Mouse (Mus musculus) lung, embryonic 14.5 days (tissue): ENCODE measurements around the gene Creb5. TPM values are rescaled to one million over a fixed set of nuclear protein-coding genes. Genes with fewer than 3 reads are reported as not detected.

ENCODE experiments used
- ATAC-seq: fragments of 200-750 bp; cut with Nextera tagmentation; 2 replicates; pipeline ENCODE4 v1.8.0; 2017; ENCODE audit warnings: mild to moderate bottlenecking, moderate TSS enrichment, moderate library complexity; ENCODE audit not compliant: insufficient read depth
- DNase-seq: peaks from one replicate; pipeline ENCODE4 v3.0.0-alpha.2; 2015
- H3K27ac ChIP-seq: fragments of 300-500 bp; sonication (generic); 2 replicates; pipeline ENCODE4 v1.5.1; 2014; ENCODE audit warnings: low read depth, mild to moderate bottlenecking, moderate library complexity
- H3K27me3 ChIP-seq: fragments of 300-500 bp; sonication (generic); 2 replicates; pipeline ENCODE4 v1.6.1; 2014; ENCODE audit warnings: low read length, control low read depth; ENCODE audit not compliant: insufficient read depth
- H3K36me3 ChIP-seq: fragments of 300-500 bp; sonication (generic); 2 replicates; pipeline ENCODE4 v1.6.1; 2014; ENCODE audit warnings: control low read depth; ENCODE audit not compliant: insufficient read depth
- H3K4me1 ChIP-seq: fragments of 300-500 bp; sonication (generic); 2 replicates; pipeline ENCODE4 v1.6.1; 2014; ENCODE audit warnings: antibody characterized with exemption, control low read depth; ENCODE audit not compliant: insufficient read depth
- H3K4me2 ChIP-seq: fragments of 300-500 bp; sonication (generic); 2 replicates; pipeline ENCODE4 v1.6.1; 2014; ENCODE audit warnings: mild to moderate bottlenecking
- H3K4me3 ChIP-seq: fragments of 300-500 bp; sonication (generic); 2 replicates; pipeline ENCODE4 v1.5.1; 2014; ENCODE audit warnings: low read depth, low read length
- H3K9ac ChIP-seq: fragments of 300-500 bp; sonication (generic); 2 replicates; pipeline ENCODE4 v1.6.1; 2014
- H3K9me3 ChIP-seq: fragments of 300-500 bp; sonication (generic); 2 replicates; pipeline ENCODE4 v1.6.1; 2016; ENCODE audit warnings: low read depth, low read length, control low read depth
- CTCF ChIP-seq: IDR thresholded peaks from 2 replicates; pipeline ENCODE4 v1.5.1; 2016; ENCODE audit warnings: antibody characterized with exemption, low read depth
- WGBS: fragments of 180-500 bp; shearing (Covaris S2); extraction: QIAGEN DNeasy Blood & Tissue Kit; methylation state at CpG from one replicate; pipeline ENCODE4 v1.1.7; 2014; 5-methylcytosine and 5-hydroxymethylcytosine counted together
- polyA plus RNA-seq: library from polyadenylated mRNA; unstranded; fragments of >200 nt; fragmentation: Nextera tagmentation; extraction: Ambion mirVana; gene quantifications from 2 replicates; pipeline ENCODE4 v1.2.1, GENCODE M21; 2014

Gene Creb5
- polyA plus RNA-seq, 1 experiment from 2014 or later = 6.4 TPM

DNA sequence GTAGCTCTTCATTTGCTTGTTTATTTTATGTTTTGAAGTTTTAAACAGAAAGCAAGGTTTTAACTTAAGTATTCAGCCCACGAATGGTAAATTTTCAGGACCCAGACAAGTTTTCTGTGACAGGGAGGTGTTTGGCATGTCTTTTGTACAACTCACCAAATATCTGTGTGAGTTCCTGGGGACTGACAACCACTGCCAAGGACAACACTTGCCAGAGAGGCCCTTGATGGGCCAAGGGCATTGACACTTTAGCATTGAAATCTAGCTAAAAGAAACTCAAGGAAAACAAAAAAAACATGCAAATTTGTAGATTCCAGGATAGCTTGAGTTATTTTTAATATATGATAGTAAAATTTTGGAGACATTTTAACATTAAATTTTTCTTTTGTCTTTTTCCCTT is 332.6 kb downstream of the Creb5 start:
- DNase-seq (no peak), ATAC-seq (no peak)
- H3K27ac ChIP-seq = no peak overlapping the region
- H3K9me3 ChIP-seq = no peaks in the 10 kb centered on the region
- H3K4me3 ChIP-seq = no peak overlapping the region
- peaks cover 5% of the 10 kb centered on the region; the same call in 1 of the 2 replicates for H3K4me1 ChIP-seq
- no peaks in the 10 kb centered on the region for H3K36me3 ChIP-seq
- H3K27me3 ChIP-seq = no peaks in the 10 kb centered on the region
- H3K4me2 ChIP-seq = no peak overlapping the region
- TF ChIP-seq CTCF = no peak
- H3K9ac ChIP-seq = no peak overlapping the region
- 44% methylated on average over 1 of the region's 1 CpGs for WGBS

DNA sequence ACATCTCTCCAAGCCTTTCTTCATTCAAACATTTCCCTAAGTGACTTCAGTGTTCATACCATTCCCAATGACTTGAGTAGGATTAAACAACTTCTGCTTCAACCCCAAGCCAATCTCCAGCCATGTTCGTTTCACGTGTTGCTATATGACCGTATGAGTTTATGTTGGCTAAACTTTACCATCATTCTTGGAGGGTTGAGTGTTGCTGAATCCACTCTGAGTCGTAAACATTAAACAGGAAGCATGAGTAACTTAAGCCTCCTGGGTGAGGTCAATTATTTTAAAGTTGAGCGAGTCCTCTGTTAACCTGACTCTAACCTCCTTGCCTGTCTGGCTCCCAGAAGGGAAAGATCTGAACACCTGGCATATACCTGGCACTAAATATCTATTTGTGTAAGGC is 334.2 kb downstream of the Creb5 start:
- no peaks in the 10 kb centered on the region for H3K27me3 ChIP-seq
- H3K9me3 ChIP-seq = no peaks in the 10 kb centered on the region
- no peaks in the 10 kb centered on the region for H3K4me1 ChIP-seq
- no peak for DNase-seq
- no peak for TF ChIP-seq CTCF
- H3K27ac ChIP-seq = no peak overlapping the region
- no peak for ATAC-seq
- no peak overlapping the region for H3K4me3 ChIP-seq
- H3K36me3 ChIP-seq = no peaks in the 10 kb centered on the region
- no peak overlapping the region for H3K9ac ChIP-seq
- no peak overlapping the region for H3K4me2 ChIP-seq
- WGBS = 66% methylated on average over 5 of the region's 5 CpGs

- Histone ChIP-seq H3K9ac (no peak overlapping the region), H3K9me3 (no peaks in the 10 kb centered on the region), H3K27ac (no peak overlapping the region), H3K4me1 (no peaks in the 10 kb centered on the region), H3K27me3 (no peaks in the 10 kb centered on the region), H3K4me2 (no peak overlapping the region), H3K4me3 (no peak overlapping the region), H3K36me3 (no peaks in the 10 kb centered on the region)
- no peak for ATAC-seq
- no peak for DNase-seq
- TF ChIP-seq CTCF = no peak
- WGBS = 63% methylated on average over 15 of the region's 15 CpGs
Observed at GRCm38 (mm10) chr6:53624455-53625276, 337.6 kb downstream of the Creb5 start.

DNA sequence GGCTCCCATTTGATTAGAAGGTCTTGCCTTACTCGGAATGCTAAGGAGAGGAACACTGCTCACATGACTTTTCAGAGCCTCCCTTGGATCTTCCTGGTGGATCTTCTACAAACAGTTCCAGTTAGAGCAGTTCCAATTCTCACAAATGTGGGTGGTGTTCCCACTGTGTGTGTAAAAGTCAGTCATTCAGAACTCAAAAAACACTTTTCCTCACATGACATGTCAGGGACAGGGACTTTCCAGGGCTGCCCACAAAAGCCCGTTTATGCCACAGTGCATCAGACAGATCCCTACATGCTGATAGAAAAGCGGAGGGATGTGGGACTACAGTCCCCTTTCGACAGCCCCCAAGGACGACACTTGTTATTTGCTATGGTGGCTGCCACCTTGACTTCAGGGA is 339.0 kb downstream of the Creb5 start:
- no peak for ATAC-seq
- no peak for TF ChIP-seq CTCF
- Histone ChIP-seq H3K4me1 (no peaks in the 10 kb centered on the region), H3K27ac (no peak overlapping the region), H3K36me3 (no peaks in the 10 kb centered on the region), H3K4me2 (no peak overlapping the region), H3K27me3 (no peaks in the 10 kb centered on the region), H3K4me3 (no peak overlapping the region), H3K9ac (no peak overlapping the region), H3K9me3 (no peaks in the 10 kb centered on the region)
- WGBS = 81% methylated on average over 5 of the region's 5 CpGs
- DNase-seq = no peak

GRCm38 (mm10) chr6:53628714-53629113 is 341.6 kb downstream of the Creb5 start:
- Histone ChIP-seq H3K36me3 (no peaks in the 10 kb centered on the region), H3K4me3 (no peak overlapping the region), H3K27ac (no peak overlapping the region), H3K4me2 (no peak overlapping the region), H3K9me3 (no peaks in the 10 kb centered on the region), H3K27me3 (no peaks in the 10 kb centered on the region), H3K9ac (no peak overlapping the region), H3K4me1 (no peaks in the 10 kb centered on the region)
- no peak for TF ChIP-seq CTCF
- ATAC-seq (no peak), DNase-seq (no peak)

- Histone ChIP-seq H3K9ac (no peak overlapping the region), H3K27ac (no peak overlapping the region), H3K36me3 (no peaks in the 10 kb centered on the region), H3K27me3 (no peaks in the 10 kb centered on the region), H3K4me3 (no peak overlapping the region), H3K4me2 (no peak overlapping the region), H3K9me3 (no peaks in the 10 kb centered on the region), H3K4me1 (peaks cover 5% of the 10 kb centered on the region; the same call in 1 of the 2 replicates)
- TF ChIP-seq CTCF = no peak
- no peak for DNase-seq
- WGBS = 81% methylated on average over 7 of the region's 7 CpGs
- ATAC-seq = no peak
Observed at GRCm38 (mm10) chr6:53635453-53635852, 348.4 kb downstream of the Creb5 start.

DNA sequence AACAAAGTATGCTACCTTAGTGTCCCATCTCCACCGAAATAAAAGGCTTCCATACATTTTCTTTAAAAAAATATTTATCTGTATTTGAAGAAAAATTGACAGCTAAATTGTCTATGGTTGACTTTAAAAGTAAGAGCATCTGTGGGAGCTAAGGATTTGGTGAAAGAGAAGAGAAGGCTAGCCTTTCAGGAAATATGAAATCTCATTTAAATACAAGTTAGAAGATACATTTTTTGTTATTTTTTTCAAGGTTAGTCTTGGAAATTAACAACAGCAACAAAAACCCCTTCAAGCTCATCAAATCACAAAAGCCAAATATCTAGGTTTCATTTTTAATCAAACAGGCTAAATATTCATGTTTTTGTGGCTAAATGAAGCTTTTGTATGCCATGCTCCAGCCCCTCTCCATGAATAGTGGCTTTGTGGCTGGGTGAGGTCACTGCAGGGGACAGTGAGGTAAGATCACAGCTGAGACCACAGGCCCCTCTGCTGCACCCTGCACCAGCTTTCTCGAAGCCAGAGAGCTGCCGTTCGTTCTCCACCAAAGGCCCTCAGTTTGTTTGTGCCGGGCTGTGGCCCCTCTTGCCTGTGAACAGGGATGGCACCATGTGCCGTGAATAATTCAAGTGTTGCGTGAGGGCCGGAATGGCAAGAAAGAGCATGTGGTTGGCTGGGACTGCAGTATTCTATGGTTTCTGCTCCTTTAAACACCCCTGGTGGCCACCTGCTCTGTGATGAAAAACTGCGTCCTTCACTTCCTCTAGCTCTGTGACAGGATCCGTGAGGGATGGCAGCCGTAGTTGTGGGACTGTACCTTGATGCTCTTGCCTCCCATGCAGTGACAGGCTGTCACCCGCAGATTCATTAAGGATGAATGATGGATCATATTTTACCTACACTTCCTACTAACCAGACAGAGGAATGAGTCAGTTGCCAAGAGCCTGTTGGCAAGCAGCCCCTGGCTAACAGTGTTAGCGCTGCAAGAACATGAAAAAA is 350.6 kb downstream of the Creb5 start:
- no peak for ATAC-seq
- H3K4me2 ChIP-seq = no peak overlapping the region
- no peak overlapping the region for H3K9ac ChIP-seq
- TF ChIP-seq CTCF = no peak; the same call in 1 of the 2 replicates
- peaks cover 5% of the 10 kb centered on the region; the same call in 1 of the 2 replicates for H3K4me1 ChIP-seq
- H3K9me3 ChIP-seq = no peaks in the 10 kb centered on the region
- 67% methylated on average over 13 of the region's 13 CpGs for WGBS
- H3K27ac ChIP-seq = no peak overlapping the region
- DNase-seq = no peak
- no peak overlapping the region for H3K4me3 ChIP-seq
- no peaks in the 10 kb centered on the region for H3K27me3 ChIP-seq
- no peaks in the 10 kb centered on the region for H3K36me3 ChIP-seq
